Mouse (Mus musculus): ENCODE measurements at regions not wholly inside any gene's neighbourhood (a gene's known extent, or its start where the extent isn't known, plus 50 kb on each side); places are given as distances from the start of the nearest gene placed in this dataset.
A peak's percentile ranks its signal among the peaks of the same experiment; 100 is the strongest.

DNA sequence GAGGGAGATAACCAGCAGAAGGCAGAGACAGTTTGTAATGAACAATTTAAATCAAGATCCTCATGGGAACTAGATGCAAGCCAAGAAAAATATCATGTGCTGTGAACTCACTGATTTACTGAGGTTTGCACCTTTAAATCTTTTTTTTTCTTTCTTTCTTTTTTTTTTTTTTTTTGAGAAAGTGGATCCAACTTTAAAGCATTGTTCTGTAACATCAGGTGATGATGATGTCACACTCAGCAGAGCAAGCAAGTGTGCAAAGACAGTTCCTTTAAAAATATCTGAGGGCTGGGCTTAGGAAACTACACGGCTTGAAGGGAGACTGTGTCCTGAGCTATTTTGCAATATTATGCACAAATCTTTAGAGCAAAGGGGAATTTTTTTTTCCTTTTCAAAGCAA is 166.6 kb upstream of the Ubash3b start:
- H3K36me3 ChIP-seq: no peaks in the 10 kb centered on the region
- 18% methylated on average over 1 of the region's 1 CpGs for WGBS
- no peaks in the 10 kb centered on the region for H3K27me3 ChIP-seq (replicated peaks)
- no peak overlapping the region for H3K4me3 ChIP-seq (replicated peaks)
- H3K9ac ChIP-seq: no peak overlapping the region
- ATAC-seq (ENCODE audit: insufficient read depth, low FRiP score, low read depth): no peak
- peak overlapping the region; percentile 30; the same call in 1 of the 2 replicates for H3K4me2 ChIP-seq
- H3K4me1 ChIP-seq: peaks cover 9% of the 10 kb centered on the region; the same call in 1 of the 2 replicates
- H3K9me3 ChIP-seq: no peaks in the 10 kb centered on the region
- H3K27ac ChIP-seq: peak overlapping the region; percentile 21; the same call in 1 of the 2 replicates

GRCm38 (mm10) chr9:41327561-41327960 is 166.1 kb upstream of the Ubash3b start:
- H3K4me3 ChIP-seq (replicated peaks): no peak overlapping the region
- H3K4me2 ChIP-seq: no peak overlapping the region
- no peak for ATAC-seq (ENCODE audit: insufficient read depth, low FRiP score, low read depth)
- no peaks in the 10 kb centered on the region for H3K27me3 ChIP-seq (replicated peaks)
- WGBS: 48% methylated on average over 1 of the region's 1 CpGs
- H3K27ac ChIP-seq: no peak overlapping the region
- H3K4me1 ChIP-seq: peaks cover 9% of the 10 kb centered on the region; the same call in 1 of the 2 replicates
- H3K9ac ChIP-seq: no peak overlapping the region
- H3K9me3 ChIP-seq: no peaks in the 10 kb centered on the region
- H3K36me3 ChIP-seq: no peaks in the 10 kb centered on the region

DNA sequence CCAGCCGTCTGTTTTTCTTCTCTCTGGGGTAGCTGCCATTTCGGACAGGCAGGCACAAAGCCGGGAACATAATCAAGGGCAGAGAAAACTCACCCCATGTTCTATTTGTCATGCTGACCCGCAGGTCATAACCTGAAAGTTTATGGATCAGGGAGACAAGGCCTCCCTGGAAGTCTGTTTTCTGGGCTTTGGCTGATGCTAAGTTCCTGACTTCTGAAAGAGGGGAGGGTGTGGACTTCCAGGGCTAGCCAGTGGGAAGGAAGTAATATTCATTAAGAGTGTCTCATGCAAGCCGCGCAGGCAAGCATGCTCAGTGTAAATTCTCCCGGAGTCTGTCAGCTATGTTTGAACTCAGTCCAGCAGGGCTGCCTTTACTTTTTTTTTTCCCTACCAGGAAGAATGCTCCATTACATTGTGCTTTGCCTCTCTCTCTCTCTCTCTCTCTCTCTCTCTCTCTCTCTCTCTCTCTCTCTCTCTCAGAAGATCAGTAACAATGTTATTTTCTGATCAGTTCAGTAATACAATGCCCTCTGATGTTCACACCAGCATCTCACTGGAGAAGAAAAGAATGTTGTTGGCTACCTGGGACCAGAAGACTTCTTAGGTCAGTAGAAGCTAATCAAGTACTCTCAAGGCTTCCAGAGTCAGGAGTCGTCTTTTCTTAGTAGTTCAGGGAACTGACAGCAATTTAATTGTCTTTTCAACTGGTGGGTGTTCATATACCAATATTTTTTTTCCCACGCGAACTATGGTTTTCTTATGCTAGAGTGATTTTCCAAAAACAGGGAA is 165.5 kb upstream of the Ubash3b start:
- no peak overlapping the region for H3K4me3 ChIP-seq (replicated peaks)

GRCm38 (mm10) chr9:41321521-41321920 is 160.0 kb upstream of the Ubash3b start:
- Histone ChIP-seq H3K36me3 (no peaks in the 10 kb centered on the region), H3K9me3 (no peaks in the 10 kb centered on the region), H3K27ac (no peak overlapping the region), H3K4me2 (no peak overlapping the region), H3K27me3 (replicated peaks) (no peaks in the 10 kb centered on the region), H3K4me1 (no peaks in the 10 kb centered on the region; the same call in 1 of the 2 replicates), H3K9ac (no peak overlapping the region), H3K4me3 (replicated peaks) (no peak overlapping the region)
- 59% methylated on average over 7 of the region's 7 CpGs for WGBS
- no peak for ATAC-seq (ENCODE audit: insufficient read depth, low FRiP score, low read depth)

More for the DNA sequence above, 165.5 kb upstream of the Ubash3b start:
- Histone ChIP-seq H3K4me1 (peaks cover 9% of the 10 kb centered on the region; the same call in 1 of the 2 replicates), H3K9me3 (no peaks in the 10 kb centered on the region), H3K4me2 (peak overlapping the region; percentile 22; the same call in 1 of the 2 replicates), H3K9ac (no peak overlapping the region), H3K36me3 (no peaks in the 10 kb centered on the region), H3K27me3 (replicated peaks) (no peaks in the 10 kb centered on the region), H3K27ac (peak overlapping the region; percentile 71)
- peak; percentile 79; the same call in 1 of the 2 replicates for ATAC-seq (ENCODE audit: insufficient read depth, low FRiP score, low read depth)
- 21% methylated on average over 10 of the region's 10 CpGs for WGBS

DNA sequence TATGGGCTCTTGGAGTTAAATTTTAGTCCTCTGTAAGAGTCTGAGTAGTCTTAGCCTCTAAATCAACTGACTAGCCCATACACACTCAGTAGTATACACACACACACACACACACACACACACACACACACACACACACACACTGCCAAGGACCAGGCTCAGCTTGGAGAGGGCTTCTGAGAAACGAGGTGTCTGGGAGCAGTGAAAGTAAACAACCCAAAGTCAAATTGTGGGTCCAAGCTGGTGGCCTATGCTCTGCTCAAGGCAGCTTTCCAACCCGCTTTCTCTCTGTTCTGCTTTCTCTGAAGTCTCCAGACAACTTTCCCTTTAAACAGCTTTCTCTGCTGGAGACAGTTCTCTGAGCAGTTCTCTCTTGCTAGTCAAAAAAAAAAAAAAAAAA is 157.6 kb upstream of the Ubash3b start:
- Histone ChIP-seq H3K9ac (no peak overlapping the region), H3K4me2 (no peak overlapping the region), H3K27me3 (replicated peaks) (no peaks in the 10 kb centered on the region), H3K4me1 (no peaks in the 10 kb centered on the region), H3K36me3 (no peaks in the 10 kb centered on the region), H3K9me3 (no peaks in the 10 kb centered on the region), H3K27ac (no peak overlapping the region), H3K4me3 (replicated peaks) (no peak overlapping the region)
- WGBS: 43% methylated on average over 2 of the region's 2 CpGs
- ATAC-seq (ENCODE audit: insufficient read depth, low FRiP score, low read depth): no peak

- Histone ChIP-seq H3K27me3 (replicated peaks) (no peaks in the 10 kb centered on the region), H3K4me1 (no peaks in the 10 kb centered on the region), H3K4me3 (replicated peaks) (no peak overlapping the region), H3K4me2 (no peak overlapping the region), H3K9me3 (no peaks in the 10 kb centered on the region), H3K36me3 (no peaks in the 10 kb centered on the region), H3K9ac (no peak overlapping the region), H3K27ac (no peak overlapping the region)
- no peak for ATAC-seq (ENCODE audit: insufficient read depth, low FRiP score, low read depth)
Measured at GRCm38 (mm10) chr9:41306229-41306628, 144.7 kb upstream of the Ubash3b start.

- no peak for ATAC-seq (ENCODE audit: insufficient read depth, low FRiP score, low read depth)
- Histone ChIP-seq H3K9me3 (no peaks in the 10 kb centered on the region), H3K27ac (no peak overlapping the region), H3K9ac (no peak overlapping the region), H3K4me1 (no peaks in the 10 kb centered on the region), H3K4me3 (replicated peaks) (no peak overlapping the region), H3K27me3 (replicated peaks) (no peaks in the 10 kb centered on the region), H3K36me3 (no peaks in the 10 kb centered on the region), H3K4me2 (no peak overlapping the region)
- WGBS: 64% methylated on average over 3 of the region's 3 CpGs
Measured at GRCm38 (mm10) chr9:41303494-41303828, 142.0 kb upstream of the Ubash3b start.

GRCm38 (mm10) chr9:41302809-41303493 is 141.5 kb upstream of the Ubash3b start:
- Histone ChIP-seq H3K27ac (no peak overlapping the region), H3K27me3 (replicated peaks) (no peaks in the 10 kb centered on the region)
- WGBS: 61% methylated on average over 8 of the region's 8 CpGs

DNA sequence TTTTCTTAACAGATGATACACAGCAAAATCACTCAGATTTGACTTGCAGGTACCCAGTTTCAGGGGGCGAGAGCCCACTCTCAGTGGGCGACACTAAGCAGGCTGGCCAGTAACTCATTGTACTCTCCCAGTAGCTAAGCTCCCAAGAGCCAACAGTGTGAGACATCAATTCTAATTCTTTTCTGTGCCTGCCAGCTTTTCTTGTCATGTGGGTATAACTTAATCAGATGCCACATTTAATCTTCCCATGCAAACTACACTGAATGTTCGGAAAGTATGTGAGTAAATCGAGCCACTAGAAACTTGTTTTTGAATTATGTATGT is 124.6 kb upstream of the Ubash3b start:
- no peak for ATAC-seq (ENCODE audit: insufficient read depth, low FRiP score, low read depth)
- H3K9ac ChIP-seq: no peak overlapping the region
- H3K9me3 ChIP-seq: no peaks in the 10 kb centered on the region
- no peaks in the 10 kb centered on the region for H3K27me3 ChIP-seq (replicated peaks)
- 81% methylated on average over 4 of the region's 4 CpGs for WGBS
- no peak overlapping the region for H3K4me3 ChIP-seq (replicated peaks)
- no peak overlapping the region for H3K4me2 ChIP-seq
- H3K4me1 ChIP-seq: no peaks in the 10 kb centered on the region
- H3K27ac ChIP-seq: no peak overlapping the region
- no peaks in the 10 kb centered on the region for H3K36me3 ChIP-seq

More at GRCm38 (mm10) chr9:41302809-41303493, 141.5 kb upstream of the Ubash3b start:
- H3K4me2 ChIP-seq: no peak overlapping the region
- H3K36me3 ChIP-seq: no peaks in the 10 kb centered on the region
- H3K9me3 ChIP-seq: no peaks in the 10 kb centered on the region
- no peak overlapping the region for H3K9ac ChIP-seq
- no peak overlapping the region for H3K4me3 ChIP-seq (replicated peaks)
- H3K4me1 ChIP-seq: no peaks in the 10 kb centered on the region
- ATAC-seq (ENCODE audit: insufficient read depth, low FRiP score, low read depth): no peak

GRCm38 (mm10) chr9:41285266-41286144 is 124.0 kb upstream of the Ubash3b start:
- Histone ChIP-seq H3K27ac (no peak overlapping the region), H3K4me2 (no peak overlapping the region), H3K4me3 (replicated peaks) (no peak overlapping the region), H3K9ac (no peak overlapping the region), H3K36me3 (no peaks in the 10 kb centered on the region), H3K27me3 (replicated peaks) (no peaks in the 10 kb centered on the region), H3K9me3 (no peaks in the 10 kb centered on the region), H3K4me1 (no peaks in the 10 kb centered on the region)
- WGBS: 36% methylated on average over 8 of the region's 8 CpGs
- ATAC-seq (ENCODE audit: insufficient read depth, low FRiP score, low read depth): no peak

DNA sequence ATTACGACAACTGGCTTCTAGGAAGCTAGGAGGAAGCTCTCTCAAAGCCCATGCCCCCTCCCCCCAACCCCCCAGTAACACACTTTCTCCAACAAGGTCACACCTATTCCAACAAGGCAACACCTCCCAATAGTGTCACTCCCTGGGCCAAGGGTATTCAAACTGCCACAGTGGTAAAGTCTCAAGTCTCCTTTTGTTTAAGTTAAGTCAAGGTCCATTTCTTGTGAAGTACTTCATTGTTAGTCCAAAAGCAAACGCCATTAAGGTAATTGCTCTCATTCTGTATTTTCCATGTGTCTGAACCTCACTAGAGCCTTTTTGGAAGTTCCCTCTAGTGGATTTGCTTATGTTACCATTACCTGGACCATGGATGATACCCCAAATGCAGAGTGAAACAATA is 116.2 kb upstream of the Ubash3b start:
- ATAC-seq (ENCODE audit: insufficient read depth, low FRiP score, low read depth): no peak
- Histone ChIP-seq H3K4me1 (peaks cover 5% of the 10 kb centered on the region), H3K36me3 (no peaks in the 10 kb centered on the region), H3K9ac (no peak overlapping the region), H3K4me3 (replicated peaks) (no peak overlapping the region), H3K9me3 (no peaks in the 10 kb centered on the region), H3K27ac (no peak overlapping the region), H3K4me2 (no peak overlapping the region), H3K27me3 (replicated peaks) (no peaks in the 10 kb centered on the region)
- WGBS: 90% methylated on average over 2 of the region's 2 CpGs

GRCm38 (mm10) chr9:41273839-41274271 is 112.4 kb upstream of the Ubash3b start:
- peak overlapping the region; percentile 36 for H3K4me3 ChIP-seq (replicated peaks)
- peak overlapping the region; percentile 64 for H3K4me2 ChIP-seq
- no peak overlapping the region for H3K9ac ChIP-seq
- ATAC-seq (ENCODE audit: insufficient read depth, low FRiP score, low read depth): no peak
- H3K36me3 ChIP-seq: no peaks in the 10 kb centered on the region
- peaks cover 8% of the 10 kb centered on the region for H3K4me1 ChIP-seq
- 7% methylated on average over 13 of the region's 13 CpGs for WGBS
- no peaks in the 10 kb centered on the region for H3K27me3 ChIP-seq (replicated peaks)
- peak overlapping the region; percentile 46; the same call in 1 of the 2 replicates for H3K27ac ChIP-seq
- H3K9me3 ChIP-seq: no peaks in the 10 kb centered on the region

All from stomach, embryonic 15.5 days (tissue).